Mouse (Mus musculus) neural tube, embryonic 14.5 days (tissue): ENCODE measurements at regions not wholly inside any gene's neighbourhood (a gene's known extent, or its start where the extent isn't known, plus 50 kb on each side); places are given as distances from the start of the nearest gene placed in this dataset.
A peak's percentile ranks its signal among the peaks of the same experiment; 100 is the strongest.

Source experiments
- ATAC-seq: fragments of 200-750 bp; cut with Nextera tagmentation; 2 replicates; pipeline ENCODE4 v1.8.0; 2017; ENCODE audit warnings: low read depth, mild to moderate bottlenecking, moderate TSS enrichment, moderate library complexity
- H3K27ac ChIP-seq: fragments of 300-500 bp; sonication (generic); 2 replicates; pipeline ENCODE4 v1.5.1; 2014; ENCODE audit warnings: low read depth, mild to moderate bottlenecking, control low read depth, low read length, moderate library complexity, mixed read lengths
- H3K27me3 ChIP-seq: fragments of 300-500 bp; sonication (generic); 2 replicates; pipeline ENCODE4 v1.6.1; 2014; ENCODE audit warnings: low read length; ENCODE audit not compliant: control insufficient read depth, insufficient read depth
- H3K36me3 ChIP-seq: fragments of 300-500 bp; sonication (generic); 2 replicates; pipeline ENCODE4 v1.6.1; 2014; ENCODE audit warnings: low read length, mixed read lengths; ENCODE audit not compliant: control insufficient read depth, insufficient read depth
- H3K4me1 ChIP-seq: fragments of 300-500 bp; sonication (generic); 2 replicates; pipeline ENCODE4 v1.6.1; 2014; ENCODE audit warnings: low read length; ENCODE audit not compliant: control insufficient read depth, insufficient read depth
- H3K4me2 ChIP-seq: fragments of 300-500 bp; sonication (generic); 2 replicates; pipeline ENCODE4 v1.6.1; 2014; ENCODE audit warnings: mild to moderate bottlenecking, low read depth, low read length, control low read depth
- H3K4me3 ChIP-seq: fragments of 300-500 bp; sonication (generic); 2 replicates; pipeline ENCODE4 v1.5.1; 2014; ENCODE audit warnings: low read depth, low read length, control low read depth, mixed read lengths
- H3K9ac ChIP-seq: fragments of 300-500 bp; sonication (generic); replicated peaks from 2 replicates; pipeline ENCODE4 v1.6.1; 2014; ENCODE audit warnings: low read depth, mild to moderate bottlenecking, control low read depth, low read length, mixed read lengths
- H3K9me3 ChIP-seq: fragments of 300-500 bp; sonication (generic); 2 replicates; pipeline ENCODE4 v1.6.1; 2016; ENCODE audit warnings: low read length; ENCODE audit not compliant: control insufficient read depth
- WGBS: fragments of 180-500 bp; shearing (Covaris S2); extraction: QIAGEN DNeasy Blood & Tissue Kit; methylation state at CpG from one replicate; pipeline ENCODE4 v1.1.7; 2014; 5-methylcytosine and 5-hydroxymethylcytosine counted together

DNA sequence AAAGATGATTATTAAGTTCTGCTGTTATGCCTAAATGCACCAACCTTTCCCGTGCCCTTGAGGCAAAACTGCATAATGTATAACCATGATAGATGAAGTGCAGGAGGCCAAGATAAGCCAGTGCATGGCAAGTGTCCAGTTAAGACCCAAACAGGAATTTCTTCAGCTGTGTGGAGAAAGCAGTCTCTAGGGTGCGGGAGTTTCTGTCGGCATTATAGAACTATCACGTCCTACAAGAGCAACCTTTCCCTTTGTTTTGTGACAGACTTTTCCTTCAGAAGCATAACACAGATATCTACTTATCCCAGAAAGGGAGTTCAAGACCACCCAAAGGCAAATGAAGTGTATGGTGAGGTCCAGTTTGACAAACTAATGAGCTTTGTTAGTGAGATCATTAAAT lies 560.1 kb upstream of the Cdh18 start:
- H3K4me2 ChIP-seq: no peak overlapping the region
- H3K9me3 ChIP-seq: no peaks in the 10 kb centered on the region
- H3K4me3 ChIP-seq: no peak overlapping the region
- WGBS: 86% methylated on average over 4 of the region's 4 CpGs
- H3K9ac ChIP-seq: no peak overlapping the region
- no peaks in the 10 kb centered on the region for H3K4me1 ChIP-seq
- H3K27me3 ChIP-seq: no peaks in the 10 kb centered on the region
- H3K27ac ChIP-seq: no peak overlapping the region
- no peak for ATAC-seq
- no peaks in the 10 kb centered on the region for H3K36me3 ChIP-seq

DNA sequence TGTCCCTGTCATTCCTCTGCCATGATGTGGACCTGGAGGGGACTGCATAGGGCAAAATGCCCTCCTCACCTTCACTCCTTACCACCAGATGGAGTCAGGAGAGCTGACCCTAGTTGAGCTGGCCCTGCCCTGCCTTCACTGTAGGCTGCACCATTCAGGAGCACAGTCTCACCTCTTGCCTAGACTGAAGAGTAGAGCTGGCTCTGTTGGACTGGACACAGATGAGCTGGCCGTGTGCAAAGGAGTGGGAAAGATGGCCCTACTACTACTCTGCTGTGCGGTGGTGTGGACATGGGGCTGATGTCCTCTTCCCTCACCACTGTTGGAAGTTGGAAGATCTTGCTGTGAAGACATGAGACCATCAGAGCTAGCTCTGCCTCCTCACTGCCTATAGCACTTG lies 555.5 kb upstream of the Cdh18 start:
- H3K4me1 ChIP-seq: no peaks in the 10 kb centered on the region
- ATAC-seq: no peak
- no peaks in the 10 kb centered on the region for H3K9me3 ChIP-seq
- no peak overlapping the region for H3K4me2 ChIP-seq
- 83% methylated on average over 2 of the region's 2 CpGs for WGBS
- no peak overlapping the region for H3K9ac ChIP-seq
- no peaks in the 10 kb centered on the region for H3K27me3 ChIP-seq
- H3K4me3 ChIP-seq: no peak overlapping the region
- H3K36me3 ChIP-seq: no peaks in the 10 kb centered on the region
- no peak overlapping the region for H3K27ac ChIP-seq

DNA sequence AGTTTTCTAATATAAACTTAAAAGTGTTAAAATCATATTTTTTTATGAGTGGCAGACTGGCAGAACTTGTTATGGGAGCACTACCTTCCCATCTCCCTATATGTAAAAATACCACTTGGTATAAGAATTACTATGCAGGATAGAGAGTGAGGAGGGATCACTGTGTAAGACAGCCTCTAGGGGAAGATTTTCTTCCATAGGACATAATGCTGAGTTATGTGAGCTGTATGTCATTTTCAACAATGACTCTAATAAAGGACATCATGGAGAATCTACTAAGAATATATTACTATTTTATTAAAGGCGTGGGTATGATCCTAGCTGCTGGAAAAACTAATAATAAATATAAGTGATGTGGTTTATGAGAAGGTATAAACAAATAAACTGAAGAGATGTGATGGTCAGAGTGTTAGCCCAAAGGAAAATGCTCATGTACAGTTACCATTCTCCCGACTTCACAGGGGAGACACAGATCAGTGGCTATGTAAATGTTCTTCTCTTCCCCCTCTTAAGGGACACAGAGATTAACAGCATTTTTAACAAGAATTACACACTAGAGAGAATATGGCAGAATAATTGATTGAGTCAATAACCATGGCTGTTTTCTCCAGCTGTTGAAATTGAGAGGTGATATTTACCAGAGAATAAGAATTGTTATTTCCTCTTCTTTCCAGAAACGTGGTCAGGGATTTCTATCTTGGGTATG lies 553.5 kb upstream of the Cdh18 start:
- WGBS: 43% methylated on average over 3 of the region's 3 CpGs
- no peak overlapping the region for H3K4me2 ChIP-seq
- H3K27me3 ChIP-seq: no peaks in the 10 kb centered on the region
- H3K9ac ChIP-seq: no peak overlapping the region
- H3K9me3 ChIP-seq: no peaks in the 10 kb centered on the region
- no peak overlapping the region for H3K4me3 ChIP-seq
- no peaks in the 10 kb centered on the region for H3K36me3 ChIP-seq
- peak; percentile 72 for ATAC-seq
- no peaks in the 10 kb centered on the region for H3K4me1 ChIP-seq
- no peak overlapping the region for H3K27ac ChIP-seq

DNA sequence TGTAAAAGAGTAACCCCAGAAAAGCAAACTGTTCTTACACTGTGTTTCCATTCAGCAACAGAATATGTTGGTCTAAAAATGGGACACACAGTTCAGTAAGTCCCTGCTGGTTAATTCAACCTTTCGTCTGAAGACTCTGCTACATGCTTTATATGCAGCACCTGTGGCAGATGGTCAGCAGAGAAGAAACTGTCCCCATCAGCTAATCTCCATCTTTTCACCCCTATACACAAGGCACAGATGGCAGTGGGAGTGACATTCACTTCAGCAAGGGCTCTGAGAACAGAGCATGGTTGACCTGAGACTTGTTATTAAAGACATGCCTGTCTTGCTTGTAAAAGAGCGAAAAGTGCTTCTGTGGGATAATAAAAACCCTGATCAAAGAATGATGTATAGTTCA lies 528.8 kb upstream of the Cdh18 start:
- Histone ChIP-seq H3K9me3 (no peaks in the 10 kb centered on the region), H3K27me3 (no peaks in the 10 kb centered on the region), H3K4me3 (no peak overlapping the region), H3K27ac (no peak overlapping the region), H3K9ac (no peak overlapping the region), H3K4me1 (no peaks in the 10 kb centered on the region), H3K4me2 (no peak overlapping the region), H3K36me3 (no peaks in the 10 kb centered on the region)
- no peak for ATAC-seq
- WGBS: 70% methylated on average over 2 of the region's 2 CpGs

DNA sequence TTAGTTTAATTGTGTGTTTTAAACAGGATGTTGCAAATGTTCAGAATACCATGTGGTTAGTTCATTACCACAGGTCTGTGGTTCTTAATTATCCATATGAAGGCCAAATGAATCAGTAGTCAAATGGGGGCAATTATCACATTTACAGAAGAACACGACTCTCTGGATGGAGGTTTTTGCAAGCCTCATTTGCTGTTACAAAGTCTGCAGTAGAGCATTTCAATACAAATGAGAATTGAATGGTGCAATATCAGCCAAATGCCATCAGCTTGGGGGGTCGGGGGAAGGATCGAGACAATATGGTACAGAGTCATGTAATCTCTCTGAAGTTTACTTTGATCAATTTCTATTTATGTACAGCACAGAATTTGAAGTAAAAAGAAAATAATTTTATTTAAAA lies 518.6 kb upstream of the Cdh18 start:
- Histone ChIP-seq H3K9ac (no peak overlapping the region), H3K4me1 (no peaks in the 10 kb centered on the region), H3K9me3 (no peaks in the 10 kb centered on the region), H3K36me3 (no peaks in the 10 kb centered on the region), H3K4me2 (no peak overlapping the region), H3K27ac (no peak overlapping the region), H3K4me3 (no peak overlapping the region), H3K27me3 (no peaks in the 10 kb centered on the region)
- 25% methylated on average over 3 of the region's 3 CpGs for WGBS
- ATAC-seq: peak; percentile 71; the same call in 1 of the 2 replicates

DNA sequence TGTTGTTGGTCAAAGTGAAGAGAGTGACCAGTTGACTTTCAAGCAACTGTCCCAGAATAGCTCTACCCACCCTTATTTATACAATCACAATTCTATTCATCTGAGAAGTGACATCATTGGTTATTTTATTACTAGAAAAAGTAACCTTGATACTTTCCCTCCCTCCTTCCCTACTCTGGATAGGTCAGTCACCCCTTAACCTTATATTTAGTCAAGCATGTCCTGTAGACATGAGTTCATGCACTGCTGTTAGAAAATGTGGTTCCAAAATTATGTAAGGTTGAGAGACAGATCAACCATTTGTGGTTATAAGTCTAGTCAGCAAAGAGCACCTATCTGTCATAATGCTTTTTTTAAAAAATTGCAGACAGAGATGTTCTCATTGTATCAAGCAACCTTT lies 502.4 kb upstream of the Cdh18 start:
- no peaks in the 10 kb centered on the region for H3K9me3 ChIP-seq
- no peak for ATAC-seq
- no peak overlapping the region for H3K9ac ChIP-seq
- no peak overlapping the region for H3K4me3 ChIP-seq
- no peak overlapping the region for H3K4me2 ChIP-seq
- H3K36me3 ChIP-seq: no peaks in the 10 kb centered on the region
- H3K27ac ChIP-seq: no peak overlapping the region
- H3K4me1 ChIP-seq: no peaks in the 10 kb centered on the region
- no peaks in the 10 kb centered on the region for H3K27me3 ChIP-seq

DNA sequence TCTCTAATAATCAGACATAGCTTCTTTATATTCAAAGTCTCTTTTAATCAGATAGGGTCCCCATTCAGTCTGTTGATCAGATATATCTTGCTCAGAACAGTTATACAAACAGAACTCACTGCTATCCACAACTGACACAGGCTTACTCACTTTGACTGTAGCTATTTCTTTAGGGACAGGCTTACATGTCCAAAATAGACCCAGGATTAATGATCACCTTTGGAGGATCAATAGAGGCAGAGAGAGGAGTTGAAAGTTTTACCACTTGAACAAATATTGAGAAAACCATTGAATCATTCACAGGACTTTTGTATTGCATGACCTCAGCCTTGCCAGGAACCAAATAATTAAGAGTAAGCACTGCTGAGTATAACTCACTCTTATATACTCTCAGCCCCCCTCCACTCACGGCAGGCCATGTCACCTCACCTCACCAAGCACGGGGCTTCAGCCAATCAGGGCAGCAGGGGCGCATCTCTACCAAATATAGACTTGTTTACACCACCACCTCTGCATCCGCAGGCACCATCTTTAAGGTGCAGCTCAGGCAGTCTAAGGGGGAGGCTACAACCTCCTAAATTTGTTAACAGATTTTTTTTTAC lies 501.8 kb upstream of the Cdh18 start:
- WGBS: 81% methylated on average over 4 of the region's 4 CpGs
- H3K36me3 ChIP-seq: no peaks in the 10 kb centered on the region
- no peak overlapping the region for H3K4me3 ChIP-seq
- H3K9me3 ChIP-seq: no peaks in the 10 kb centered on the region
- H3K9ac ChIP-seq: no peak overlapping the region
- no peaks in the 10 kb centered on the region for H3K4me1 ChIP-seq
- H3K4me2 ChIP-seq: no peak overlapping the region
- H3K27ac ChIP-seq: no peak overlapping the region
- no peaks in the 10 kb centered on the region for H3K27me3 ChIP-seq
- no peak for ATAC-seq

DNA sequence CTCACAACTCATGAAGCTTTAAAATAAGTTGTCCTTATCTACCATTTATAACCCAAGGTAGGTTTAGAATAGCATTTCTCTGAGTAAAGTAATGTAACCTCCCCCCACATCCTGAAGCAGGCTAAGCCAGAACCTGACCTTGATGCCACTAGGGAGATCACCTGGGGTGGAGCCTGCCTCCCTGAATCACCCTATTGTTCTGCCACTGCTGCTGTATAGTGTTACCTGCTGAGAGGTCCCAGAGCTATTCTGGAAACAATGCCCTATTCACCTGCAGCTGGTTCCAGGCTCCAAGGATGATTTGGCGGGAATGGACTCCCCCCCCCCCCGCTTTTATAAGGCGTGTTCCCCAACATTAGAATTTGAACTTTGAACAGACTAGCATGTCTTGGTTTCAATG lies 462.0 kb upstream of the Cdh18 start:
- no peak for ATAC-seq
- WGBS: 74% methylated on average over 3 of the region's 3 CpGs
- Histone ChIP-seq H3K9me3 (no peaks in the 10 kb centered on the region), H3K4me1 (no peaks in the 10 kb centered on the region), H3K4me2 (no peak overlapping the region), H3K27me3 (no peaks in the 10 kb centered on the region), H3K9ac (no peak overlapping the region), H3K4me3 (no peak overlapping the region), H3K36me3 (no peaks in the 10 kb centered on the region), H3K27ac (no peak overlapping the region)

DNA sequence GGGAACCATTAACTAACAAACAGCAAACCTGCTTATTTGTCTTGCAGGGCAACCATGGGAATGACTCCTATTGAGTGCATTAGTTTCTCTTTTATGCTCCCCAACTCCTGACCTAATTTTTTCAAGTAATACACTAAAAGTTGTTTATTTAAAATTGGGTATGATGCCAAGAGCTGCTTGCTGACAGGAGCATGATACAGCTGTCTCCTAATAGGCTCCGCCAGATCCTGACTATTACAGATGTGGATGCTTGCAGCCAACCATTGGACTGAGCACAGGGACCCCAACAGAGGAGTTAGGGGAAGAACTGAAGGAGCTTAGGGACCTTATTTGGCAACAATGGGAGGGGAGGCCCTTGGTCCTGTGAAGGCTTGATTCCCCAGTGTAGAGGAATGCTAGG lies 427.1 kb upstream of the Cdh18 start:
- Histone ChIP-seq H3K4me1 (no peaks in the 10 kb centered on the region), H3K4me3 (no peak overlapping the region), H3K9ac (no peak overlapping the region), H3K27ac (no peak overlapping the region), H3K27me3 (no peaks in the 10 kb centered on the region), H3K4me2 (no peak overlapping the region), H3K9me3 (no peaks in the 10 kb centered on the region), H3K36me3 (no peaks in the 10 kb centered on the region)
- 90% methylated on average over 1 of the region's 1 CpGs for WGBS
- no peak for ATAC-seq
